Mouse (Mus musculus) megakaryocyte, embryonic 14.5 days (primary cell): ENCODE results near the gene Apmap.

Experiments used
- FLI1 ChIP-seq: IDR thresholded peaks from 2 replicates; pipeline ENCODE4 v1.6.1; 2012; ENCODE audit warnings: low read length, inconsistent platforms, mixed read lengths
- GATA1 ChIP-seq: IDR thresholded peaks from 3 replicates; pipeline ENCODE4 v1.6.1; 2012; ENCODE audit warnings: mixed read lengths, low read length, inconsistent platforms, borderline replicate concordance

DNA sequence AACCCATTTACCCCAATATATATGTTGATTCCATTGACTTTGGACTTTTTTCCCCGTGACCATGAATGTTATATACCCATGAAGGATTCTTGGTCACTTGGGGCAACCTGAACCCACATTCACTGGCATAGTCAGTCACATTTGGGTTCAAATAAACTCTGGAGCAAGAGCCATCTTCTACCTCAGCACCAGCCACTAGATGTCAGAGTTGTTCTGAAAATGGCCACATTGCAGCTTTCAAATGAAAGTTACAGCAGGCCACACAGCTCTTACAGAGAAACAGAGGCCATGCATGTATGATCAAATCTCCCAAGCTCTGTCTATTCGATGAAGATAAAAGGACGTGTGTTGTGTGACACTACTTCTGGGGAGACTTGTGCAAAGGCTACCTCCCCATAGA lies 49.8 kb downstream of the Apmap start:
- TF ChIP-seq FLI1, result no peak
- no peak for TF ChIP-seq GATA1
